Mouse (Mus musculus): ENCODE data around the gene Gng10.

The Gng10 gene

GRCm38 (mm10) chr4:59034918-59035785, at the start of gene Gng10:
TSS of gene Gng10 (plus strand) at chr4:59035088.
- in situ Hi-C loops (cut with MboI): no loop called here

GRCm38 (mm10) chr4:58985157-58985648, 49.7 kb upstream of the Gng10 start:
- in situ Hi-C loops (cut with MboI): no loop called here

GRCm38 (mm10) chr4:58986540-58987190, 48.2 kb upstream of the Gng10 start, which contains the start of gene Ptgr1:
TSS of gene Ptgr1 (minus strand) at chr4:58987119.
- in situ Hi-C loops (cut with MboI): no loop called here

- in situ Hi-C loops (cut with MboI): no loop called here
Observed at GRCm38 (mm10) chr4:58989303-58989898, 45.5 kb upstream of the Gng10 start.

GRCm38 (mm10) chr4:58990609-58991434, 44.1 kb upstream of the Gng10 start:
- in situ Hi-C loops (cut with MboI): no loop called here

GRCm38 (mm10) chr4:58992195-58992594, 42.7 kb upstream of the Gng10 start:
- in situ Hi-C loops (cut with MboI): no loop called here

GRCm38 (mm10) chr4:58994762-58995161, 40.1 kb upstream of the Gng10 start, which contains the start of gene Dnajc25:
TSS of gene Dnajc25 (plus strand) at chr4:58995062.
- in situ Hi-C loops (cut with MboI): no loop called here

- in situ Hi-C loops (cut with MboI): no loop called here
Observed at GRCm38 (mm10) chr4:58995251-58995693, 39.6 kb upstream of the Gng10 start.

- in situ Hi-C loops (cut with MboI): no loop called here
Observed at GRCm38 (mm10) chr4:58997081-58997480, 37.8 kb upstream of the Gng10 start.

GRCm38 (mm10) chr4:58998688-58999087, 36.2 kb upstream of the Gng10 start:
- in situ Hi-C loops (cut with MboI): no loop called here

- in situ Hi-C loops (cut with MboI): no loop called here
Observed at GRCm38 (mm10) chr4:58999686-59000085, 35.2 kb upstream of the Gng10 start.

GRCm38 (mm10) chr4:59000614-59001013, 34.3 kb upstream of the Gng10 start:
- in situ Hi-C loops (cut with MboI): no loop called here

GRCm38 (mm10) chr4:59002948-59003805, 31.7 kb upstream of the Gng10 start, which contains the start of gene Gm20503:
TSS of gene Gm20503 (plus strand) at chr4:59003210.
- in situ Hi-C loops (cut with MboI): no loop called here

- in situ Hi-C loops (cut with MboI): no loop called here
Observed at GRCm38 (mm10) chr4:59003806-59004200, 31.1 kb upstream of the Gng10 start.

GRCm38 (mm10) chr4:59006211-59006610, 28.7 kb upstream of the Gng10 start:
- in situ Hi-C loops (cut with MboI): no loop called here

- in situ Hi-C loops (cut with MboI): no loop called here
Observed at GRCm38 (mm10) chr4:59007016-59007415, 27.9 kb upstream of the Gng10 start.

GRCm38 (mm10) chr4:59007974-59008373, 26.9 kb upstream of the Gng10 start:
- in situ Hi-C loops (cut with MboI): no loop called here

- in situ Hi-C loops (cut with MboI): no loop called here
Observed at GRCm38 (mm10) chr4:59009186-59009585, 25.7 kb upstream of the Gng10 start.

GRCm38 (mm10) chr4:59009696-59010095, 25.2 kb upstream of the Gng10 start:
- in situ Hi-C loops (cut with MboI): no loop called here

- in situ Hi-C loops (cut with MboI): no loop called here
Observed at GRCm38 (mm10) chr4:59011446-59011845, 23.4 kb upstream of the Gng10 start.
